ENCODE assay signal across 15 mouse cellular contexts in the genomic region with DNA sequence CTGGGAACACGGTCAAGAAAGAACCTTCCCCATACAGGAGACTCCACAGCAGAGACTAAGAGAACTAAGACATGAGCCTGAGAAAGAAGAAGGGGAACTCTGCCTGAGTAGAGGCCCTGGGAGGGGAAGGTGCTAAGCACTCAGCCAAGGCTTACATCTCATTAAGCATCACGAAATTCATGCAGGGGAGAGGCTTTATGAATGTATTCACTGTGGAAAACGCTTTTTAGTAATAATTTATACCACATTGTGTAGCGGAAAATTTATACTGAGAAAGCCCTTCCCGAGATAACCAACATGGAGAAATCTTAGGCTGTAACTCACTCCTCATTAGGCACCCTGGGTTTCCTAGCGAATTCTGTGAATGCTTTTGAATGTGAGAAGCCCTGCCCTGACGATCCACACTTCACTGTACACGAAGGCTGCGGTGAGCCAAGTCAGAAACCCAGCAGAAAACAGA. TPM values are rescaled to one million over a fixed set of nuclear protein-coding genes. Genes with fewer than 3 reads are reported as not detected.
DNase-seq lines count a peak whose midpoint lies in the region; ATAC-seq and TF ChIP-seq lines count a peak whose summit lies in the region.
"Had no signal": no experiment of that assay in that cellular context is flagged by ENCODE, and none has a peak within 500 bp of the region (broad histone marks: within the 10 kb centered on the region; RNA-seq: fewer than 3 reads in every experiment).

No protein-coding gene starts in this region.

- 22% methylated on average over 9 of the region's 9 CpGs for WGBS in hindbrain, embryonic 15.5 days
- WGBS in midbrain, embryonic 16.5 days: 19% methylated on average over 9 of the region's 9 CpGs

- no peak overlapping the region for H3K4me2 ChIP-seq in hindbrain, embryonic 15.5 days
- H3K4me2 ChIP-seq in midbrain, embryonic 16.5 days (ENCODE audit: low read length): peak overlapping the region; percentile 13; the same call in 1 of the 2 replicates
- H3K4me2 ChIP-seq: stomach, embryonic 15.5 days had no signal

- peak overlapping the region; percentile 36; the same call in 1 of the 2 replicates for H3K27ac ChIP-seq in embryonic fibroblast, embryonic 13.5 days (ENCODE audit: insufficient read depth, low read length)
- H3K27ac ChIP-seq in hindbrain, embryonic 15.5 days (replicated peaks): peak overlapping the region; percentile 62
- H3K27ac ChIP-seq in midbrain, embryonic 16.5 days (ENCODE audit: low read length): peak overlapping the region; percentile 77
- H3K27ac ChIP-seq: stomach, embryonic 15.5 days had no signal

- H3K4me1 ChIP-seq in embryonic fibroblast, embryonic 13.5 days (ENCODE audit: control insufficient read depth, insufficient read depth, low read length): no peaks in the 10 kb centered on the region; the same call in 1 of the 2 replicates
- peaks cover 19% of the 10 kb centered on the region for H3K4me1 ChIP-seq in hindbrain, embryonic 15.5 days (replicated peaks)
- H3K4me1 ChIP-seq in midbrain, embryonic 16.5 days (ENCODE audit: control insufficient read depth, insufficient read depth, low read length): peaks cover 16% of the 10 kb centered on the region
- H3K4me1 ChIP-seq: stomach, embryonic 15.5 days had no signal

- H3K36me3 ChIP-seq in hindbrain, embryonic 15.5 days: no peaks in the 10 kb centered on the region
- H3K36me3 ChIP-seq in midbrain, embryonic 16.5 days (ENCODE audit: control insufficient read depth, insufficient read depth, low read length): no peaks in the 10 kb centered on the region
- H3K36me3 ChIP-seq: heart, embryonic 12.5 days; stomach, embryonic 15.5 days had no signal

- H3K9ac ChIP-seq in hindbrain, embryonic 15.5 days: no peak overlapping the region
- peak overlapping the region; percentile 28; the same call in 1 of the 2 replicates for H3K9ac ChIP-seq in midbrain, embryonic 16.5 days (ENCODE audit: low read depth, low read length)
- H3K9ac ChIP-seq: heart, embryonic 12.5 days; stomach, embryonic 15.5 days had no signal

- H3K4me3 ChIP-seq in embryonic fibroblast, embryonic 13.5 days (ENCODE audit: insufficient read depth, low read length): no peak overlapping the region
- H3K4me3 ChIP-seq in hindbrain, embryonic 15.5 days: no peak overlapping the region
- H3K4me3 ChIP-seq in midbrain, embryonic 16.5 days (ENCODE audit: low read depth, low read length): no peak overlapping the region
- H3K4me3 ChIP-seq: heart, embryonic 12.5 days; stomach, embryonic 15.5 days had no signal

- no peaks in the 10 kb centered on the region for H3K27me3 ChIP-seq in hindbrain, embryonic 15.5 days
- H3K27me3 ChIP-seq in midbrain, embryonic 16.5 days (ENCODE audit: control insufficient read depth, insufficient read depth, low read depth, low read length): no peaks in the 10 kb centered on the region
- H3K27me3 ChIP-seq: Patski; stomach, embryonic 15.5 days had no signal

- peak; percentile 80 for ATAC-seq in frontal cortex, adult (ENCODE audit: low TSS enrichment)
- ATAC-seq in hindbrain, embryonic 15.5 days (ENCODE audit: low FRiP score, low read depth): peak; percentile 49; the same call in 1 of the 2 replicates
- ATAC-seq in midbrain, embryonic 16.5 days: peak; percentile 55
- ATAC-seq in cerebellum, adult (ENCODE audit: insufficient number of reproducible peaks, low FRiP score, low TSS enrichment): no peak
- ATAC-seq: Patski had no signal

- TF ChIP-seq CTCF in embryonic fibroblast, embryonic 13.5 days (IDR thresholded peaks at IDR 0.05; ENCODE audit: borderline replicate concordance, insufficient read depth, low read length): no peak

- no peak for TF ChIP-seq POLR2A in embryonic fibroblast, embryonic 13.5 days (IDR thresholded peaks at IDR 0.05; ENCODE audit: low read depth, low read length)

- no peak for DNase-seq in frontal cortex, postnatal 25 days (ENCODE audit: low spot score in 2 of 2)
- DNase-seq in lung, postnatal 4 days: no peak
- DNase-seq in right cerebral cortex, postnatal 25 days: no peak
- DNase-seq: gastrocnemius, postnatal 36 days; lung, postnatal 36 days; thymus, postnatal 4 days had no signal

- H3K9me3 ChIP-seq in hindbrain, embryonic 15.5 days: no peaks in the 10 kb centered on the region
- no peaks in the 10 kb centered on the region for H3K9me3 ChIP-seq in midbrain, embryonic 16.5 days (replicated peaks; ENCODE audit: control insufficient read depth, low read length, poor library complexity, severe bottlenecking)
- H3K9me3 ChIP-seq: heart, embryonic 12.5 days; stomach, embryonic 15.5 days had no signal

RNA-seq across cellular contexts. Expression of a gene that starts 22.2 kb away (rescaled TPM):
- 0.19 TPM in 1 of 2 replicates, not detected in the other for polyA plus RNA-seq in embryonic fibroblast, embryonic 13.5 days (2011; ENCODE audit: insufficient read length, low read depth, missing spikeins)
- polyA plus RNA-seq in hindbrain, embryonic 15.5 days (2015; fragmentation: Nextera tagmentation; extraction: Ambion mirVana): 0.08 and 0.21 TPM in 2 replicates
- 0.64 and 0.73 TPM in 2 replicates for polyA plus RNA-seq in midbrain, embryonic 16.5 days (2015; fragmentation: Nextera tagmentation; extraction: Ambion mirVana)
- polyA plus RNA-seq: heart, embryonic 12.5 days; kidney, embryonic 14.5 days; Patski; stomach, embryonic 15.5 days had no signal
